Mouse (Mus musculus) lung, postnatal 0 days (tissue): ENCODE data around the gene Etv6. TPM values are rescaled to one million over a fixed set of nuclear protein-coding genes. Genes with fewer than 3 reads are reported as not detected.

Experiments
- ATAC-seq: fragments of 200-750 bp; cut with Nextera tagmentation; 2 replicates; pipeline ENCODE4 v1.8.0; 2017; ENCODE audit warnings: moderate library complexity
- DNase-seq: peaks from one replicate; pipeline ENCODE4 v3.0.0-alpha.2; 2016; ENCODE audit warnings: low spot score
- H3K27ac ChIP-seq: fragments of 300-500 bp; sonication (generic); 2 replicates; pipeline ENCODE4 v1.5.1; 2014; ENCODE audit warnings: antibody characterized with exemption, mild to moderate bottlenecking, low read length, mixed read lengths
- H3K27me3 ChIP-seq: fragments of 300-500 bp; sonication (generic); replicated peaks from 2 replicates; pipeline ENCODE4 v1.6.1; 2014; ENCODE audit warnings: low read length, mixed read lengths; ENCODE audit not compliant: insufficient read depth
- H3K36me3 ChIP-seq: fragments of 300-500 bp; sonication (generic); 2 replicates; pipeline ENCODE4 v1.6.1; 2014; ENCODE audit warnings: low read length, mixed read lengths; ENCODE audit not compliant: insufficient read depth
- H3K4me1 ChIP-seq: fragments of 300-500 bp; sonication (generic); 2 replicates; pipeline ENCODE4 v1.6.1; 2014; ENCODE audit warnings: antibody characterized with exemption, low read depth, low read length, mixed read lengths; ENCODE audit not compliant: insufficient read depth
- H3K4me2 ChIP-seq: fragments of 300-500 bp; sonication (generic); replicated peaks from 2 replicates; pipeline ENCODE4 v1.6.1; 2014; ENCODE audit warnings: low read depth, mild to moderate bottlenecking, low read length, moderate library complexity, mixed read lengths
- H3K4me3 ChIP-seq: fragments of 300-500 bp; sonication (generic); 2 replicates; pipeline ENCODE4 v1.5.1; 2014; ENCODE audit warnings: low read depth, low read length
- H3K9ac ChIP-seq: fragments of 300-500 bp; sonication (generic); replicated peaks from 2 replicates; pipeline ENCODE4 v1.6.1; 2014; ENCODE audit warnings: low read depth, mild to moderate bottlenecking
- H3K9me3 ChIP-seq: fragments of 300-500 bp; sonication (generic); 2 replicates; pipeline ENCODE4 v1.6.1; 2016; ENCODE audit warnings: low read length, mixed read lengths
- CTCF ChIP-seq: IDR thresholded peaks from 2 replicates; pipeline ENCODE4 v1.5.1; 2016; ENCODE audit warnings: antibody characterized with exemption, mild to moderate bottlenecking
- EP300 ChIP-seq: IDR thresholded peaks from 2 replicates; pipeline ENCODE4 v1.6.1; 2016; ENCODE audit warnings: antibody characterized with exemption, mild to moderate bottlenecking, control low read depth
- whole genome bisulfite sequencing: fragments of 180-500 bp; shearing (Covaris S2); extraction: QIAGEN DNeasy Blood & Tissue Kit; methylation state at CpG from one replicate; pipeline ENCODE4 v1.1.7; 2014; 5-methylcytosine and 5-hydroxymethylcytosine counted together
- polyA plus RNA-seq: library from polyadenylated mRNA; unstranded; fragments of >200 nt; fragmentation: Nextera tagmentation; extraction: Ambion mirVana; gene quantifications from 2 replicates; pipeline ENCODE4 v1.2.1, GENCODE M21; 2015

Etv6 gene
- polyA plus RNA-seq, 1 experiment from 2014 or later = 5.5 TPM

DNA sequence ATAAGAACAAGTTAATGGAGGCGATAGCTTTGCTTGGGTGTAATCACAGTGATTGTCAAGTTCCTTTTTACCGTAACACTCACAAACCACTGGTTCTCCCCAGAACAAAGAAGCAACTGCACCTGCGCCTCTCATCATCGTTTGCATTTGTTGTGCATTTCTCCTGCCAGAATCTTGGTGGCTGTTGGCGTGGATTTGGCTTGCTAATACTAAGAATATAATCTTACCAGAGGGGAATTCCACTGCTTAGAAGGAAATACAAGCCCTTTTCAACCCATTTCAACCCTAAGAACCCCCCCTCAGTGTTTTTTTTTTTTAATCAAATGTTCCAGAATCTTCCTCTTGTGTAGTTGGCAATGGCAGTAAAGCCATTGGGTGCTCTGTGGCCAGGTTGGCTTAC, 87.4 kb downstream of the Etv6 start:
- H3K4me3 ChIP-seq = no peak overlapping the region
- peaks cover 3% of the 10 kb centered on the region for H3K4me1 ChIP-seq
- no peak for ATAC-seq
- 72% methylated on average over 5 of the region's 5 CpGs for WGBS
- no peak overlapping the region for H3K9ac ChIP-seq
- no peaks in the 10 kb centered on the region for H3K36me3 ChIP-seq
- H3K4me2 ChIP-seq = no peak overlapping the region
- H3K9me3 ChIP-seq = no peaks in the 10 kb centered on the region
- no peak overlapping the region for H3K27ac ChIP-seq
- no peaks in the 10 kb centered on the region for H3K27me3 ChIP-seq
- no peak for DNase-seq
- TF ChIP-seq EP300 (no peak), CTCF (no peak)

DNA sequence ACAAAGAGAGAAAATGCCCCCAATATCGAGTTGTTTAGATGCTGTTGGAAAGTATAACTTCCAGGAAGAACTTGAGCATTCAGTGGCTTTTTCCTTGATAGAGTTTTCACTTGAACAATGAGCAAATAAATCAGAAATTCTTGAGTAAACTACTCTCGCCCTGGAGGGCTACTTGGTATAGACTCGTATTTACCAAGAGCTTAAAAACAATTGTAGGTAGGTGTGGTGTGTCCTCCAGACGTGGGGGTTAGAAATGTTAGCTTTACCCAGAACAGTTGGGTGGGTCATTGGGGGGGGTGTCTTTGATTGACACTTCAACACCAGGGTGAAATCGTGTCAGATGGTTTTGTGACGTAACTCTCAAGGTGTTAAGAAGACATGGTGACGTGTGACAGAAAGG, 88.0 kb downstream of the Etv6 start:
- Histone ChIP-seq H3K4me1 (peaks cover 3% of the 10 kb centered on the region), H3K27me3 (no peaks in the 10 kb centered on the region), H3K9ac (no peak overlapping the region), H3K9me3 (no peaks in the 10 kb centered on the region), H3K36me3 (no peaks in the 10 kb centered on the region), H3K27ac (no peak overlapping the region), H3K4me3 (no peak overlapping the region), H3K4me2 (no peak overlapping the region)
- peak; percentile 78 for ATAC-seq
- 52% methylated on average over 7 of the region's 7 CpGs for WGBS
- peak; percentile 88 for TF ChIP-seq EP300
- no peak for TF ChIP-seq CTCF
- DNase-seq = peak; percentile 70

DNA sequence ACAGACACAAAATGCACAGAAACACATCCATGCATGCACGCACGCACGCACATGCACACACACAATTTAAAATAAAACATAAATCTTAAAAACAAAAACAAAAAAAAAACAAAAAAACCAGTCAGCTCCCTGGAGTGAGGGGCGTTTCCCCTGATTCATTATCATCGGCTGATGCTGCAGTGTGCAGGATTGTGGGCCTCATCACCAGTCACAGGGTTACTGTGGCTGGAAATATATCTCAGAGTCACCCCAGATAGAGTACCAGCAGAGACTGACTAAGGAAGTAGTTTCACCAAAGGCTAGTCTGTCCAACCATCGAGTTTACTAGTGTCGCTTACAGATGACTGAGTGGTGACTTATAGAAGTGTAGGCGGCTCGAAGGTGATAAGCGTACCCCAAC, 88.8 kb downstream of the Etv6 start:
- peaks cover 1% of the 10 kb centered on the region for H3K4me1 ChIP-seq
- TF ChIP-seq EP300 = no peak
- no peak for TF ChIP-seq CTCF
- H3K27me3 ChIP-seq = no peaks in the 10 kb centered on the region
- DNase-seq (no peak), ATAC-seq (no peak)
- no peak overlapping the region for H3K27ac ChIP-seq
- no peak overlapping the region for H3K4me2 ChIP-seq
- 92% methylated on average over 10 of the region's 10 CpGs for WGBS
- H3K9me3 ChIP-seq = no peaks in the 10 kb centered on the region
- no peaks in the 10 kb centered on the region for H3K36me3 ChIP-seq
- H3K9ac ChIP-seq = no peak overlapping the region
- no peak overlapping the region for H3K4me3 ChIP-seq

DNA sequence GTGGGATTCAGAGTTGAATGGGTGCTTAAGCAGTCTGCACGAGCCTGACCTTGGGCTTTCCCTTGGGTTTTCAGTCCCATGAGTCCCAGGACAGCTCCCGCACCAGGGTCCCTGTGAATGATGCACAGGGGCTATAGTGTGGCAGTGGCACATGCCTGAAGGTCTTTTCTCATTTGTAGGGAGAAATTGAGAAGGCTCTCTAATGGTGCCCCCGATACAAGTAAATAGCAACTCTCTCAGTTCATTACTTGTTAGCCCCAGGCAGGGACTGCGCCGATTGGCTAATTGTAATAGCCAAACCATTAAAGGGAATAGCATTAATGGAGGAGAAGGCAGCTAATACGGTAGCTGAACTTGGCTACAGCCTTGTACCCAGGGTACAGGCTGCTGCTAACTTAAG, 92.5 kb downstream of the Etv6 start:
- no peak overlapping the region for H3K4me2 ChIP-seq
- no peak for TF ChIP-seq CTCF
- TF ChIP-seq EP300 = no peak
- H3K36me3 ChIP-seq = no peaks in the 10 kb centered on the region
- H3K27ac ChIP-seq = no peak overlapping the region
- no peaks in the 10 kb centered on the region for H3K27me3 ChIP-seq
- H3K9me3 ChIP-seq = no peaks in the 10 kb centered on the region
- H3K4me3 ChIP-seq = no peak overlapping the region
- no peak for ATAC-seq
- H3K9ac ChIP-seq = no peak overlapping the region
- no peak for DNase-seq
- H3K4me1 ChIP-seq = peaks cover 5% of the 10 kb centered on the region; the same call in 1 of the 2 replicates
- 91% methylated on average over 6 of the region's 6 CpGs for WGBS

DNA sequence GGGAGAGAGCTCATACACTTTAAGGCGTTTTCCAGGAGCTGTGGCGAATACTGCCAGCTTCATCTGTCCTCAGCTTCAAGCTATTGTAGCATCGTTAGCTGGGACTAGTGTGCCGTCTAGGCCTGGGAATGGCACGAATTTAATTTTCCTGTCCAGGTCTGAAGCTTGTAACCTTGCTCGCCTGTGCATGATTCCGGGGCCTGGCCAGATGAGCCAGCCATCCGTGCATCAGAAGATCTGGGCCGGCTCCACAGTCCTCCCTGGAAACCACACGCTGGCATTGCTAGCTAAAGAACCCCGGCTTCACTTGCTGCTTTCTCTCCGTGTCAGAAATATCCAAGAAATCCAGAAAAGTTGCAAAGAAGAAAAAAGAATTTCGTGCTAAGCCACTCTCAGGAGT, 93.1 kb downstream of the Etv6 start:
- ATAC-seq (no peak), DNase-seq (no peak)
- no peak overlapping the region for H3K4me3 ChIP-seq
- TF ChIP-seq EP300 = no peak
- TF ChIP-seq CTCF = no peak
- H3K36me3 ChIP-seq = no peaks in the 10 kb centered on the region
- H3K27me3 ChIP-seq = no peaks in the 10 kb centered on the region
- 96% methylated on average over 13 of the region's 13 CpGs for WGBS
- peaks cover 5% of the 10 kb centered on the region; the same call in 1 of the 2 replicates for H3K4me1 ChIP-seq
- no peak overlapping the region for H3K27ac ChIP-seq
- H3K9me3 ChIP-seq = no peaks in the 10 kb centered on the region
- no peak overlapping the region for H3K4me2 ChIP-seq
- no peak overlapping the region for H3K9ac ChIP-seq

DNA sequence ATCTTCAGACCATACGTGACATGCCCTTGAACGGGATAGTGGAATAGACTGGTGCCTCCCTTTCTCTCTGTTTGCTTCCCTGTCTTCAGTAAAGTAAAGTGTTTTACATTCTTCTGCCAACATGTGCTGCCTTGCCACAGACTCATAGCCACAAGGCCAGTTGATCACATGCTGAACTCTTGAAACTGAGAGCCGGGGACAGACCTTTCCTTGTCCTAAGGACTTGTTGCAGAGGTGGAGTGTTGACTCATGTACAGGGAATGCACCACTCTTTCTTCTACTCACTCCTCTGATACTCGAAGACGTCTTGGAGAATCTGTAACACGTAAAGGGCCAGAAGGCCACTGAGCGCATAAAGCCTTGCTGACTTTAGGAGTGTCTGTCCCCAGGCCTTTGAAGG, 94.3 kb downstream of the Etv6 start:
- H3K27ac ChIP-seq = 0 out of 2 replicates have a peak overlapping the region, but pooled peaks have one; percentile 5
- no peaks in the 10 kb centered on the region for H3K9me3 ChIP-seq
- 60% methylated on average over 7 of the region's 7 CpGs for WGBS
- no peaks in the 10 kb centered on the region for H3K36me3 ChIP-seq
- H3K4me3 ChIP-seq = no peak overlapping the region
- TF ChIP-seq EP300 = peak; percentile 95
- no peak for TF ChIP-seq CTCF
- no peak overlapping the region for H3K4me2 ChIP-seq
- DNase-seq (peak; percentile 90), ATAC-seq (peak; percentile 98)
- H3K4me1 ChIP-seq = peaks cover 5% of the 10 kb centered on the region; the same call in 1 of the 2 replicates
- no peak overlapping the region for H3K9ac ChIP-seq
- H3K27me3 ChIP-seq = no peaks in the 10 kb centered on the region

DNA sequence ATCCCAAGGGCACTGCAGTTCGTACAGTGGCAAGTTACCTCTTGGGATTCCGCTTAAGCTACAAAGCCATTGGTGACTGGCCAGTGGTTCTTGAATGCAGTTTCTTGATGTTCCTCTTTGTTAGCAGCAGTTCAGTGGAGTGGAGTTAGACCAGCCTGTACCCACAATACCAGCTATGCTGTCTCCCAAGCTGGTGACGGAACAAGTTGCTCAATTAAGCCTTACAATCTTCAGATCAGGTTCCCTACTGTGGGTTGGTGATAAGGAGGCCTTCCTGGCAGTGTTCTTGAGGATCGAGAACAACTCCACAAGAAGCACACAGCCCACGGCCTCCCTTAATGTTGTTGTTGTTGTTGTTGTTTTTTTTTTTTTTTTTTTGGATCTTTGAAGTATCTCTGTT, 95.3 kb downstream of the Etv6 start:
- Histone ChIP-seq H3K4me3 (no peak overlapping the region), H3K27ac (no peak overlapping the region), H3K4me2 (no peak overlapping the region), H3K9ac (no peak overlapping the region), H3K4me1 (peaks cover 5% of the 10 kb centered on the region; the same call in 1 of the 2 replicates), H3K9me3 (no peaks in the 10 kb centered on the region), H3K36me3 (no peaks in the 10 kb centered on the region), H3K27me3 (no peaks in the 10 kb centered on the region)
- no peak for TF ChIP-seq EP300
- no peak for TF ChIP-seq CTCF
- no peak for ATAC-seq
- 86% methylated on average over 5 of the region's 5 CpGs for WGBS
- no peak for DNase-seq
